Mouse (Mus musculus): ENCODE measurements around the gene Zbtb32.

Gene Zbtb32

DNA sequence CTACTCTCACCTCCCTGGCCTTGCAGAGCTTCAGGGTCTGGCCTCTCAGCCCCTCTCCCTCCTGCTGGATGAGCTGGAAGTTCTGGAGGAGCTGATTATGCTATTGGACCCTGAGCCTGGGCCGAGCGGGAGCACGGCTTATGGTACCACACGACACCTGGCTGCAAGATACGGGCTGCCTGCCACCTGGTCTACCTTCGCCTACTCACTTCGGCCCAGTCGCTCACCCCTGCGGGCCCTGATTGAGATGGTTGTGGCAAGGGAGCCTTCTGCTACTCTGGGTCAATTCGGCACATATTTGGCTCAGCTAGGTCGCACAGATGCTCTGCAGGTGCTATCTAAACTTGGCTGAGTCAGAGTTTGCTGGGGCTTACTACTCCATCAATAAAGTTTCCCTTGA lies 31.2 kb downstream of the Zbtb32 start:
- no peak for DNase-seq (ENCODE audit: low spot score in 2 of 2)

DNA sequence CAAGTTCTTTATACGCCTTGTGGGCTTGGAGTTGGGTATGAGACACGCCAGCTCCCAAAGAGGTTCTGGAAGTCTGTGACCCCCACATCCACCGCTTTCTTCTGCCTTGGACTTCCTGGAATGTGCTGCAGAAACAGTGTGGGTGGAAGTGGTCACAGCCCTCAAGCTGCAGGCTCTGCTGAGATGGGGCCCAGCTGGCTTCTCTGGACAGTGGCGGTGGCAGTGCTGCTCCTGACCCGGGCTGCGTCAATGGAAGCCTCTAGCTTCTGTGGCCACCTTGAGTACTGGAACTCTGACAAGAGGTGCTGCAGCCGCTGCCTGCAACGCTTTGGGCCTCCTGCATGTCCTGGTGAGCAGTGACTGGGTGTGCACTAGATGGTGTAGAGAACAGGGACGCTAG lies 32.7 kb downstream of the Zbtb32 start:
- no peak for DNase-seq (ENCODE audit: low spot score in 2 of 2)

GRCm38 (mm10) chr7:30564970-30565571 lies 33.6 kb downstream of the Zbtb32 start, which contains the start of gene Igflr1:
Igflr1 (plus strand) TSS chr7:30565427.
- no peak for DNase-seq (ENCODE audit: low spot score in 2 of 2)

- DNase-seq (ENCODE audit: low spot score in 2 of 2), result no peak
Measured at GRCm38 (mm10) chr7:30563906-30564280, 34.8 kb downstream of the Zbtb32 start.

GRCm38 (mm10) chr7:30563117-30563905 lies 35.4 kb downstream of the Zbtb32 start, which contains the start of the genes U2af1l4, Gm49396 and Psenen:
U2af1l4 (plus strand) TSS chr7:30563301.
Gm49396 (plus strand) TSS chr7:30563344.
Psenen (minus strand) TSS chr7:30563627.
- peak; percentile 93 to 96 for DNase-seq (ENCODE audit: low spot score in 2 of 2)

DNA sequence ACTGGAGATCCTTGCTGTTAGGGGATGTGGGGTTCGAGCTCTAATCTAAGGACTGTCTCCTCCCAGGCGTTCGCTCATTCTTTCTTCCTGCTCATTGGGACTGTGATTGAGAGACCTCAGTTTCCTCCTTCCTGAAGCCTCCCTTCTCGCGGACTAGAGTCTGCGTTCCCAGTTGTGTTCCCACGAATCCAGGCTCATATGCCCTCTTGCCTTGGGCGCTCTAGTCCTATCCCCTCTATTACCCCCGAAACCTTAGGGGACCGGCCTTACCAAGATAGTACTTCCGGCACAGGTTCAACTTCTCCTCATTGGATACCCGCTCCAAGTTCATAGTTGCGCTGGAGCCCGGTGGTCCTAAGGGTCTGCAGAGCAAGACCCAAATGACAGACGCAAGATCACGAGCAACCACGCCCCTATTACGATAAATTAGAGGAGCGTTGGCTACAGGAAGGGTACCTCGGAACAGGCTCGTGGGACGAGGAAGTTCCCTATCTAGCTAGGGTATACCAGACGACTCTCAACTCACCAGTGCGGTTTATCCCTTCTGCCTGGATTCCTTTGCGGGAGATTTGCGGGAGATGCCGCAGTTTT lies 36.1 kb downstream of the Zbtb32 start:
- DNase-seq (ENCODE audit: low spot score in 2 of 2), result no peak

- DNase-seq (ENCODE audit: low spot score in 2 of 2), result no peak
Measured at GRCm38 (mm10) chr7:30560296-30560695, 38.4 kb downstream of the Zbtb32 start.

DNA sequence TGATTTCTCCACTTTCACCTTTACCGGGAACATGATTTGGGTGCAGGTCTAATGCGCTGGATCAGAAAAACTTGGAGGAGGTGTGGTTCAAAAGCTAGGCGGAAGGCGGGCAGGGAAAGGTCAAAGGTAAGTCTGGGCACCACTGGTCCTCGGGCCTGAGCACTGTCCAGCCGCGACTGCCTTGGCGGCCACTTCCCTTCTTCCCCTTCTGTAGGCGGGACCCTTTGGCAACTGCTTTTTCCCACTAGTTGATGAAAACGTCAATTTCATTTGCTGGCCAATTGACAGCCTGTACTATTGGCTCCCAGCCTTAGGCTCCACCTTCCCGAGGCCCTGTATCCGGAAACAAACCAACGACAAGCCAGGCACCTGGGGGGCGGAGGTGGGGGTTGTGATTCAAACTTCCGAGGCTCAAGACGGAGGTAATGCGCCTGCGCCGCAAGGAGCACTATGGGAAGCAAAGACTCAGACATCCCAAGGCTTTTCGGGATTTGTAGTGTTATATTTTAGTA lies 39.2 kb downstream of the Zbtb32 start, which contains the start of gene Lin37:
Lin37 (minus strand) TSS at position 396 of the 512 bp plus-strand sequence.
- peak; percentile 99 for DNase-seq (ENCODE audit: low spot score in 2 of 2)

- DNase-seq (ENCODE audit: low spot score in 2 of 2), result no peak
Measured at GRCm38 (mm10) chr7:30558656-30559442, 39.9 kb downstream of the Zbtb32 start.

GRCm38 (mm10) chr7:30557901-30558514 lies 40.7 kb downstream of the Zbtb32 start:
- no peak for DNase-seq (ENCODE audit: low spot score in 2 of 2)

DNA sequence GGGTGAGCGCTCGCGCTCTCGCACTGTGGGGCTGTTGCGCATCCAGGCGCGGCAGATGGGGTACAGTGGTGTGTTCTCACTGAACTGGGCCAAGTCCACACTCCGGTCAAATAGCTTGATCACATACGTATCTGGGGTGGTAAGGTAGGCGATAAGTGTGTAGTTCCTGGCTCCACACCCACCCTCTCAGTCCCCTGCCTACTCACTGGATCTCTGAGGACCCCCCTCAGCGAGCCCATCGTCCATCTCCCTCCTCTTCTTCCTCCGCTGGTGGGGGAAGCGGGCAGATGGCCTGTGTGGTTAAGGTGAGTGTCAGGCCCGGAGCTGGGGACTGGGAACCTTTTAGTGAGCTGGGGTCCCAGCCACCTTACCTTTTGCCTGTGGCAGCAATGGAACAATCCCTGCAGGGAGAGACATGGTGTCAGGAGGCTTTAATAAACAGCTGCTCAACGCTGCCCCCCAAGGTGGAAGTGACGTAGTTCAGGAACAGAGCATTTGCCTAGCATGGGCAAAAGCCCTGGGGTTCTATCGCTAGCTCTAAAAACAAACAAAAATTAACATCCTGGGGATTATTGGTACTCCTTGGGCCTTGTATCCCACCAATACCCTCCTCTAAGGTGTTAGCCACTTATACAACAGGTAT lies 41.7 kb downstream of the Zbtb32 start:
- DNase-seq (ENCODE audit: low spot score in 2 of 2), result no peak

DNA sequence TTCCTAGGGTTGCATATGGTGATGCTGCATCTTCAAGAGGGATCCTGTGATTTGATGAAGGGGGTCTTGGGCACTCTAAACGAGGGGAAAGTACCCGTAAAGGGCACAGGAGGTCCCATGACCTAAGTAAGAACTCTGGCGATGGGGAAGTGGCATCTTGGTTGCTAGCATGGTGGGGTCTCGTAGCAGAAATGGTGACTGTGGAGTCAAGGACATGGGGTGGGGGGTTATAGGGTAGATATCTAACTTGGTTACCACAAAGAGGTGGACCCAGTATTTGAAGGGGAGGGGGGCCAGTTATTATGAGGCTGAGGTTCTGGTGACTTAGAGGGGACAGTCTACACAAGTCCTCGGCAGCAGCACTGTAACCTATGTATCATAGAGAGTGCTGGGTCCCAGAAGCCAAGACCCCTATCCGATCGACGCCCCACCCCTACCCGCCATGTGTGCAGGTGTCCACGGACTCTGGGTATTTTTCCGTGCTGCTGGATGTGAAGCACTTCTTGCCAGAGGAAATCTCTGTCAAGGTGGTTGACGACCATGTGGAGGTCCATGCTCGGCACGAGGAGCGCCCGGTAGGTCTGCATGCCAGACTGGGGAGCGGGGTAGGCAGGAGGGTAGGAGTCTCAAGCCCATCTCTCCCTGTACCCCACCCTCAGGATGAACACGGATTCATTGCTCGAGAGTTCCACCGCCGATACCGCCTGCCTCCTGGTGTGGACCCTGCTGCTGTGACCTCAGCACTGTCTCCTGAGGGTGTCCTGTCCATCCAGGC lies 44.7 kb downstream of the Zbtb32 start:
- no peak for DNase-seq (ENCODE audit: low spot score in 2 of 2)

GRCm38 (mm10) chr7:30553021-30553589 lies 45.6 kb downstream of the Zbtb32 start:
- no peak for DNase-seq (ENCODE audit: low spot score in 2 of 2)

DNA sequence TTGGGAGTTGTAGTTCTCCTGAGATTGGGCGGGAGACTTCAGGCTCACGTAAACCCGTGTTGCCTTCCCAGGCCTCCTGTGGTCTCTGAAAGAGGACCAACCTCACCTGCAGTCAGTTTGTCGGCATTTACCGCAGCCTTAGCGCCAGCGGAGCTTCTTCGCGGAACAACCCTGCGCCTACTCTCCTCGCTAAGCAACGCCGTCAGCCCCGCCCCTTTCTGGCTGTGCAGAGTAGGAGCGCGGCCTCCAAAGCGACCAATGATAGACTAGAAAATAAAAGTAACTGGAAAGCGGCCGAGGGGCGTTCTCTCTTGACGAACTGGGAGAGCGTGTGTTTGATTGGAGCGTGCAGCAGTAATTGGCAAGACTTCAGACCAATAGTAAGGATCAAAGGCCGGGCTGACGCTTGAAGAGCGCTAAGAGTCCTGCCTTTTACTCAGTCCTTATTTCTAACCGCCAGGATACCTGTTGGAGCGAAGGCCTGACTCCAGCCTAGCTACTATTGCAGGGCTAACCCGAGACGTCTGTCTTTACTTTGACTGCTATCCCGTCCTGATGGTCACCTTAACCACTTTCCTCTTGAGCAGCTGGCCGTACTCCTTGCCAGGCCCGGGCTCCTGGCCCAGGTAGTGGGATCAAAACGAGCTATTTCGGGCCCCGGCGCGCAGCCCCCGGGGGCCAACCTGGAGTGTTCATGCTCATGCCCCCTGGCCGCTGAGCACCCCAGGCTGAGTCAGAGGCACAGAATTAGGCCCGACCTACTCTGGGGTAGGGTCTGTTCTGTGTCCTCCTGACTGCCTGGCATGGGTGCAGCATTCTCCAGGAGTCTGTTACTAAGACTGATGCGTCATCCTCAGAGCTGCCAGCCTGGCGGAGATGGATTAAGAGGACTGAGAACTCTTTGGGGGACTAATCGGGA lies 46.3 kb downstream of the Zbtb32 start, which contains the start of the genes Hspb6 and Proser3:
Hspb6 (plus strand) TSS at position 77 of the 919 bp plus-strand sequence.
Proser3 (minus strand) TSS at position 198 of the 919 bp plus-strand sequence.
- DNase-seq (ENCODE audit: low spot score in 2 of 2), result peak; percentile 94 to 98

- no peak for DNase-seq (ENCODE audit: low spot score in 2 of 2)
Measured at GRCm38 (mm10) chr7:30551445-30552101, 47.1 kb downstream of the Zbtb32 start.

GRCm38 (mm10) chr7:30550603-30551002 lies 48.1 kb downstream of the Zbtb32 start:
- DNase-seq (ENCODE audit: low spot score in 2 of 2), result no peak

- DNase-seq (ENCODE audit: low spot score in 2 of 2), result no peak
Measured at GRCm38 (mm10) chr7:30549880-30550279, 48.8 kb downstream of the Zbtb32 start.

GRCm38 (mm10) chr7:30544327-30544726 lies 54.4 kb downstream of the Zbtb32 start:
- DNase-seq (ENCODE audit: low spot score in 2 of 2), result no peak

All from right cerebral cortex, postnatal 36 days (tissue).